Mouse (Mus musculus): ENCODE results near the gene Acot2.
A peak's percentile ranks its signal among the peaks of the same experiment; 100 is the strongest.
"Not testable (repeated sequence)": the region's sequence is repeated elsewhere in the genome, so short reads cannot be mapped to it uniquely, and the experiment has no call there.

Gene Acot2

GRCm38 (mm10) chr12:83987583-83988441 is at the start of gene Acot2:
Gene Acot2 (plus strand): TSS chr12:83987861.
- DNase-seq (ENCODE audit: low read depth, low spot score) = peak; percentile 88

- DNase-seq (ENCODE audit: low read depth, low spot score) = not testable (repeated sequence)
Measured at GRCm38 (mm10) chr12:83938592-83938991, 49.1 kb upstream of the Acot2 start.

- DNase-seq (ENCODE audit: low read depth, low spot score) = no peak
Measured at GRCm38 (mm10) chr12:83939332-83939731, 48.3 kb upstream of the Acot2 start.

- DNase-seq (ENCODE audit: low read depth, low spot score) = no peak
Measured at GRCm38 (mm10) chr12:83940031-83940430, 47.6 kb upstream of the Acot2 start.

GRCm38 (mm10) chr12:83941938-83942337 is 45.7 kb upstream of the Acot2 start:
- DNase-seq (ENCODE audit: low read depth, low spot score) = no peak

GRCm38 (mm10) chr12:83947260-83947811 is 40.3 kb upstream of the Acot2 start:
- DNase-seq (ENCODE audit: low read depth, low spot score) = no peak

GRCm38 (mm10) chr12:83949043-83949442 is 38.6 kb upstream of the Acot2 start:
- peak; percentile 48 for DNase-seq (ENCODE audit: low read depth, low spot score)

- no peak for DNase-seq (ENCODE audit: low read depth, low spot score)
Measured at GRCm38 (mm10) chr12:83949776-83950492, 37.7 kb upstream of the Acot2 start.

- peak; percentile 90 for DNase-seq (ENCODE audit: low read depth, low spot score)
Measured at GRCm38 (mm10) chr12:83950493-83950839, 37.2 kb upstream of the Acot2 start, which contains the start of gene Riox1. Gene Riox1 (plus strand): TSS chr12:83950608.

- peak; percentile 56 for DNase-seq (ENCODE audit: low read depth, low spot score)
Measured at GRCm38 (mm10) chr12:83950840-83951701, 36.6 kb upstream of the Acot2 start.

- no peak for DNase-seq (ENCODE audit: low read depth, low spot score)
Measured at GRCm38 (mm10) chr12:83951711-83952575, 35.7 kb upstream of the Acot2 start.

- no peak for DNase-seq (ENCODE audit: low read depth, low spot score)
Measured at GRCm38 (mm10) chr12:83958278-83958677, 29.4 kb upstream of the Acot2 start.

- DNase-seq (ENCODE audit: low read depth, low spot score) = no peak
Measured at GRCm38 (mm10) chr12:83965235-83965634, 22.4 kb upstream of the Acot2 start.

- peak; percentile 64 for DNase-seq (ENCODE audit: low read depth, low spot score)
Measured at GRCm38 (mm10) chr12:83972117-83972516, 15.5 kb upstream of the Acot2 start.

- DNase-seq (ENCODE audit: low read depth, low spot score) = no peak
Measured at GRCm38 (mm10) chr12:83978862-83979261, 8.8 kb upstream of the Acot2 start.

- DNase-seq (ENCODE audit: low read depth, low spot score) = no peak
Measured at GRCm38 (mm10) chr12:83981615-83982014, 6.0 kb upstream of the Acot2 start.

GRCm38 (mm10) chr12:83984752-83985151 is 2.9 kb upstream of the Acot2 start, which contains the start of gene Heatr4:
Gene Heatr4 (minus strand): TSS chr12:83984852.
- no peak for DNase-seq (ENCODE audit: low read depth, low spot score)

- DNase-seq (ENCODE audit: low read depth, low spot score) = no peak
Measured at GRCm38 (mm10) chr12:83987242-83987582, 449 bp upstream of the Acot2 start.

- DNase-seq (ENCODE audit: low read depth, low spot score) = peak; percentile 44
Measured at GRCm38 (mm10) chr12:83988483-83988882, 822 bp downstream of the Acot2 start.

- DNase-seq (ENCODE audit: low read depth, low spot score) = no peak
Measured at GRCm38 (mm10) chr12:83989378-83989777, 1.7 kb downstream of the Acot2 start.

- DNase-seq (ENCODE audit: low read depth, low spot score) = no peak
Measured at GRCm38 (mm10) chr12:83997221-83997620, 9.6 kb downstream of the Acot2 start.

All from ZHBTc4 (cell line).